Mouse (Mus musculus) Patski (cell line): ENCODE measurements around the gene Pnpla5. TPM values are rescaled to one million over a fixed set of nuclear protein-coding genes. Genes with fewer than 3 reads are reported as not detected.

Experiments used
- ATAC-seq: fragments of 100-300 bp; one replicate; pipeline ENCODE4 v1.8.0; 2021
- CTCF ChIA-PET: fragments of 350-600 bp; sonication (Branson Sonifier 250); formaldehyde crosslinking; loops from one replicate; lab custom pipeline; 2022; ENCODE audit warnings: inconsistent platforms; lab: Charles Lee
- POLR2A ChIA-PET: fragments of 350-600 bp; sonication (Branson Sonifier 250); formaldehyde crosslinking; loops from one replicate; lab custom pipeline; 2022; ENCODE audit warnings: antibody characterized with exemption, inconsistent platforms; lab: Charles Lee
- DNase-seq: peaks from one replicate; pipeline ENCODE4 v3.0.0-alpha.2; 2011; ENCODE audit warnings: low read depth, low spot score
- H3K27me3 ChIP-seq: fragments of 371-371 bp; one replicate; pipeline ENCODE4 v1.5.1; 2021
- CTCF ChIP-seq: fragments of 100-300 bp; IDR thresholded peaks from one replicate; pipeline ENCODE4 v1.5.1; 2021
- in situ Hi-C: fragments of 300-500 bp; cut with MboI; formaldehyde crosslinking; loops from 3 replicates; pipeline ENCODE4 v1.11.1; 2018; ENCODE audit warnings: low pct_unique_long_range_greater_than_20kb, mixed read lengths
- polyA plus RNA-seq: library from polyadenylated mRNA; unstranded; gene quantifications from one replicate; pipeline ENCODE4 v1.2.3, GENCODE M21; 2021

The Pnpla5 gene
- polyA plus RNA-seq, 1 experiment from 2014 or later, result not detected

DNA sequence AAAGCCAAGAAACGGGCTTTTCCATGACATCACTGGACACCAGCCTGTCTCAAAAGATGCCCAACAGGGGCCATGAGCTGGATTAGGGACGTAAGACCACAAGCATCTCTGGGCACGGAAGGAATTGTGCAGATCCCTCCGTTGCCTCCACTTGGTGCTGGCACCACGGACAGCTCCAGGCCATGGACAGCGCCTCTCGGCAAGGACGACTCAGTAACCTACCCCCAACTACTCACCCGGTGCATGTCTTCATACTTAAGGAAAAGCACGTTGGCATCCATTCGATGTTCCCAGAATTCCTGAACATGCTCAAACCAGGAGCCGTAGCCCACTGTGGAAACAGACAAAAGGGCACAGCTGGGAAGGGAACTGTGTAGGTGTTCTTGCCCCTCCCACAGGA, 36.6 kb downstream of the Pnpla5 start:
- no peak for ATAC-seq
- TF ChIP-seq CTCF, result no peak
- in situ Hi-C loops, result no loop called here
- no peak for DNase-seq
- ChIA-PET CTCF (interaction anchor here (1.5 kb wide), 1 partner anchor 9 kb away, joined by 3 read pairs; no protein-coding TSS in a partner anchor), POLR2A (interaction anchor here (0.6 kb wide), 1 partner anchor 8 kb away, joined by 3 read pairs; no protein-coding TSS in a partner anchor)
- no peaks in the 10 kb centered on the region for H3K27me3 ChIP-seq

DNA sequence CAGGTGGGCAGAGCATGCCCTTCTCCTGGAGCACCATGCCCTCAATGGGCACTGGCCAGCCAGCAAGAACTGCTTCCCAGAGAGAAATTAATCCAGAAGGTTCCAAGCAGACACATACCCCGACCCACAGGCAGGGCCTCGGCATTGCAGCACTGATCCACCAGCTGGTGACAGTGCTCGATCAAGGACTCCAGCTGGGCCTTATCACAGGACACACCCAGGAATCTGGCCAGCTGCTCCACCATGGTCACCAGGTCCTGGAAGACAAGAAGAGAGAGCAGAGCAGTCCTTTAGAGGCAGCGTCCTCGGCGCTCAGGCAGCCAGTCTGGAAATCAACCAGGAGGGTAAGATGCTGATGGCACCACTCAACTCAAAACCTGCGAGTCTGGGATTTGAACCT, 42.9 kb downstream of the Pnpla5 start:
- H3K27me3 ChIP-seq, result peaks cover 15% of the 10 kb centered on the region
- ChIA-PET CTCF (no interaction called here), POLR2A (no interaction called here)
- in situ Hi-C loops, result no loop called here
- ATAC-seq (no peak), DNase-seq (no peak)
- TF ChIP-seq CTCF, result no peak

DNA sequence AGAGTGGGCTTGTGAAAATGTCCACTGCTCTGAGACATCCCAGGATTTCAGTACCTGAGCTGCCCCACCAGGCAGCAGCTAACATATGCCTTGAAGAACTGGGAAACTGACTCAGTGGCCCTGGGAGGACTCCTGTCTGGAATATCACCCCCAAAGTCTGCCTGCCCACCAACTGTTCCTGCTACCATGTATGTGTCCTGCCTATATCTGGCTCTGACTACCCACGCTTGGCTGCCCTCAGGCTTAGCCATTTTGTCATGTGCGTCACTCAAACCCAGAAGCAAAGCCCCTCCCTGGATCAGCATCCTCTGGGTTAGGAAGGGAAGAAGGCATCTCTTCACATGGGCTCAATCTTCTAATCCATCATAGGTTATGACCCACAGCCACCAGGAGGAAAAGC, 43.5 kb downstream of the Pnpla5 start:
- ATAC-seq (no peak), DNase-seq (no peak)
- peaks cover 19% of the 10 kb centered on the region for H3K27me3 ChIP-seq
- no peak for TF ChIP-seq CTCF
- in situ Hi-C loops, result loop anchor here (5.0 kb wide), 1 partner anchor 533 kb away; no protein-coding TSS in a partner anchor
- ChIA-PET POLR2A (no interaction called here), CTCF (no interaction called here)

DNA sequence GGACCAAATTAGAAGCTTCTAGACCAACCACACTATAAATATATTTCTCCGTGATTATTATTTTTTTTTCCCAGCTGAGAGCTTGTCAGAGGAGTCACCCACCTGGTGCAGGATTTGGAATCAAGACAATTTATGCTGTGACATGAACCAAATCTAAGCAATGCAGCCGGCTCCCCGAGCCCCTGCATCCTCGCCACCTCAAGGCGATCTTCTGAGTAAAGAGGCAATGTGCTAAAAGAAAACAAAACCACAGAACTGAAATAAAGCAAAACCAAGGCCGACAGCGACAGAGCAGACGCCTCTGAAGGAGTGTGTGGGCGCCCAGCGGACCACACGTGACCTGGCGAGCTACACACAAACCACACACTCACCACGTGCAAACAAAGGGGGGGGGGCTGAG, 44.3 kb downstream of the Pnpla5 start:
- DNase-seq (no peak), ATAC-seq (no peak)
- peaks cover 19% of the 10 kb centered on the region for H3K27me3 ChIP-seq
- POLR2A ChIA-PET, result no interaction called here
- in situ Hi-C loops, result loop anchor here (5.0 kb wide), 1 partner anchor 534 kb away; no protein-coding TSS in a partner anchor
- no peak for TF ChIP-seq CTCF
- CTCF ChIA-PET, result no interaction called here

DNA sequence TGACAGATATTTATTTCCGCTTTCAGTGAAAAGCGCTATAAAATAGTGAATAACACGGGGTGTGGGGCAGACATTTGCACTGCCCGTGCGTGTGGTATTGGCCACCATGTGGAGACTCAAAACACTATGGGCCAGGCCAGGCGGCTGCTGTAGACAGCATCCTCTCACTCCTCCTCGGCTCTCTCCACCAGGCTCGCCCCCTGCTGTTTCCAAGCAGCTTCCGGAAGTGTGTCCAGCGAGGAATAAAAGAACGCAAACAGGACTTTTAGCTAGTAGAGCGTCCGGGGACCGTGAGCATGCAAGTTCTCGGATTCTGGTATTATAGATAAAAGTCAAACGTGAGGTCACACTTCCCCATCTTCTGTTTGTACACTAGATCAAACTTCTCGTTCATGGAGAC, 45.8 kb downstream of the Pnpla5 start:
- no peak for ATAC-seq
- in situ Hi-C loops, result loop anchor here (5.0 kb wide), 1 partner anchor 535 kb away; no protein-coding TSS in a partner anchor
- no peak for DNase-seq
- peaks cover 19% of the 10 kb centered on the region for H3K27me3 ChIP-seq
- POLR2A ChIA-PET, result no interaction called here
- no peak for TF ChIP-seq CTCF
- CTCF ChIA-PET, result no interaction called here

DNA sequence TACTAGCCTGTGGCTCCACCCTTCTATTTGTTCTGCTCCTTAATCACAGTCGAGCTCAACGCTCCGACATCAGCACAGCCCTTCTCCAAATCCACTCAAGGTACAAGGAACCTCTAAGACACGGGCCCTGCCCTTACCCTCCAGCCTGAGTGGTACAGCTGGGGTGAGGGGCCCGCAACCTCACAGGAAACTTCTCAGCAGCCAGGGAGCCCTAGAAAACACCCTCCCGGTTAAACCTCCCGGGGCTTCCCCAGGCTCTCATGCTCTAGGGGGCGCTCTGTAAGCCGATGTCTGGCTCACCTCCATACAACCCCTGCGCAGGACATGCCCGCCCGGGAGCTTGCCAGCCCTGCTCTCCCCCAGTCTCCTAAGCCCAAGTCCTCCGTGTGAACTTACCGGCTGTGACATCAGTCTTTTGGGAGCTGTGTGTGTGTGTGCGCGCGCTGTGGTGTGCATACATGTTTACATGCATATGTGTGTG, 48.2 kb downstream of the Pnpla5 start:
- POLR2A ChIA-PET, result no interaction called here

DNA sequence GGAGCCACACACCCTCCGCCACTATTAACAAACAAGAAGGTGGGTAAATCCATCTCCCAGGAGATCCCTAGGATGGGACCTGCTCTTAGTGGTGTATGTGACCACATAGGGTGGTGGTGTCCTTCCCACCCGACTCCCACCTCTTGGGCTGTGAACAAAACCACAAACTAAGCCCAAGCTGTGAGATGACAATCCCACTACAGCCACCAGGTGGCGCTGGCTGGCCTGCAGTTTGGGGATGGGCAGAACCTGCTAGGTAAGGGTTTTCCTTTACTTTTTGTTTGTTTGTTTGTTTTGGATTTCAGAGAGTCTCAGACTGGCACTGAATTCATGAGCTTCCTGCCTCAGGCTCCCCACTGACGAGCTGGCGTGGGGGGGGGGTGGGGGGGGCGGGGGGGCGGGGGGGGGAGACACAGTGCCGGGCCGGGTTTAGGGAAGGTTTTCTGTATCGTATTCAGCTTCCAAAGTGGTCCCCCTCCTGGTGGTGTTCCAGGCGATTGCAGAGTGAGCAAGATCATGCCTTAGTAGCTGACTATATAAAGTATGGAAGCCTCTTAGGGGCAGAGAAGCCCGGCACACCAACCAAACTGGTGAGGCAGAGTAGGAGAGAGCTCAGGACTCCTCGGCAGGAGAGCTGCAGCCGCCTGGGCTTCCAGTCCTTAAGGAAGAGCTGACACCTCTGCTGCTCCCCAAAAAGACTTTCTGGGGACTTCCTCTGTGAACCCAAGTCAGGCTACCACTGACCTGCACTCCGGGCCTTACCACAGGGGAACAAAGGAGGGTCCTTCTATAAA, 48.9 kb downstream of the Pnpla5 start:
- H3K27me3 ChIP-seq, result peaks cover 22% of the 10 kb centered on the region
- peak; percentile 72 for TF ChIP-seq CTCF
- CTCF ChIA-PET, result interaction anchor here (0.9 to 1.9 kb wide), 2 partner anchors 21 to 93 kb away, joined by 3 to 5 read pairs; partner anchors contain the start of gene Pnpla3
- ATAC-seq (no peak), DNase-seq (no peak)
- in situ Hi-C loops, result no loop called here
- POLR2A ChIA-PET, result no interaction called here

More for the DNA sequence above, 48.2 kb downstream of the Pnpla5 start:
- no peak for TF ChIP-seq CTCF
- peaks cover 27% of the 10 kb centered on the region for H3K27me3 ChIP-seq
- ATAC-seq, result no peak
- in situ Hi-C loops, result loop anchor here (5.0 kb wide), 1 partner anchor 538 kb away; no protein-coding TSS in a partner anchor
- CTCF ChIA-PET, result interaction anchor here (0.9 to 1.9 kb wide), 3 partner anchors 20 to 93 kb away, joined by 3 to 5 read pairs (median 3); partner anchors contain the start of gene Pnpla3
- no peak for DNase-seq

DNA sequence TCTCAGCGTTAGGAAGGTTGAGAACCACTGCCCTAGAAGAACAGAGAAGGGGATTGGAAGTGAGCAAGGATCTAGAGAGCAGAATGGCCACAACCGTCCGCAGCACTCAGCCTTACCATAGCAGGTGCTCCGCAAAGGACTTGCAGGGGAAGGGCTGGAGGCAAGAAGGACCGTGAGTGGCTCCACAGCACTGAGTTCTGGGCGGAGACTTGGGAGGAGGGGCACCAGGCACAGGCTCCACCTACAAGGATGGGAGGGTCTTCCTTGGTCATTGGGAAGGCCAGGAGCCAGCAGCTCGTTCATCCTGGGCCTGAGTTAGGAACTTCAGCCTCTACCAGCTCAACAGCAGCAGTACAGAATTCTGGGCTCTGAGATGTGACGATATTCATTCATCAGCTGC, 49.9 kb downstream of the Pnpla5 start:
- TF ChIP-seq CTCF, result no peak
- no peak for ATAC-seq
- CTCF ChIA-PET, result no interaction called here
- DNase-seq, result no peak
- in situ Hi-C loops, result no loop called here
- POLR2A ChIA-PET, result no interaction called here
- H3K27me3 ChIP-seq, result peaks cover 17% of the 10 kb centered on the region

DNA sequence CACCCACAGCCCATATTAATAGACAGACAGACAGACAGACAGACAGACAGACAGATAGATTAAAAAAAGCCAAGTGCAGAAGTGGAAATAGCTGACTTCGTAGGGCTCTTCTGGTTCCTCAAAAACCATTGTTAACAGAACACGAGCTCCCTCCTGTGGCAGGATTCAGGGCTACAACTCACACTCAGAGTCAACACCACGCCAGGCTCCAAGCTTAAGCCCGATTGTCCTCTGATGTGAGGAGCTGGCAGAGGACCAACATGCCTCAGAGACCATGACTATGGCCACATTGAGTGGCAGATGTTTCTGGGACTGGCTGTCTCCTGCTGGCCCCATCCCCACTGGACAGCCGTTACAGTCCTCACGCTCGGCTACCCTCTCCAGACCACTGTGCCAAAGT, 50.7 kb downstream of the Pnpla5 start:
- in situ Hi-C loops, result no loop called here
- DNase-seq (no peak), ATAC-seq (no peak)
- H3K27me3 ChIP-seq, result peaks cover 20% of the 10 kb centered on the region
- peak; percentile 43 for TF ChIP-seq CTCF
- CTCF ChIA-PET, result no interaction called here
- POLR2A ChIA-PET, result no interaction called here

DNA sequence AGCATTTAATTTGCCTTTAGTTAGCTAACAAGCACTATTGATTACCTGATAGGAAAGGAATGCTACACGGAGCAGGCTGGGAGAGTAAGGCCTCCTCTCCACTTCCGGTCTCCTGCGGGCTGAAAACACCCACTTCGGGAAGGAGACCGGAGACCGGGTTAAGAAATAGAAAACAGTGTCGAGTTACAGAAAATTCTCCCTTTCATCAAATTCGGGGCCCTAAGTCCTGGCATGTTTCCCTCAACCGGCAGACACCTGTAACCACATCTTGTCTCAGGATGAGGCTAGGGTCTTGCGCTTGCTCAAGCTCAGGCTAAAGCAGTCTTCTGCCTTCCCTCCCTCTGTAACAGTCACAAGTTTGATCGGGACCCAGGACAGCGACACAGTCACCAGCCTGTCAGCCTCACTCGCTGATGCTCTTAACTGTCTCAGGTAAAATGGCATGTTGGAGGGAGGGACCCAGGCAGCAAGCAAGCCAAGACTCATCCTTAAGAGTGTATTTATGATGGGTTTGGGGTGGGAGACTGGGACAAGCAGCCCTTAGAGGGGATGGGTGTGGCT, 52.8 kb downstream of the Pnpla5 start:
- in situ Hi-C loops, result no loop called here
- TF ChIP-seq CTCF, result no peak
- ATAC-seq (no peak), DNase-seq (no peak)
- H3K27me3 ChIP-seq, result peaks cover 24% of the 10 kb centered on the region
- ChIA-PET CTCF (no interaction called here), POLR2A (no interaction called here)
